In the genomic region with DNA sequence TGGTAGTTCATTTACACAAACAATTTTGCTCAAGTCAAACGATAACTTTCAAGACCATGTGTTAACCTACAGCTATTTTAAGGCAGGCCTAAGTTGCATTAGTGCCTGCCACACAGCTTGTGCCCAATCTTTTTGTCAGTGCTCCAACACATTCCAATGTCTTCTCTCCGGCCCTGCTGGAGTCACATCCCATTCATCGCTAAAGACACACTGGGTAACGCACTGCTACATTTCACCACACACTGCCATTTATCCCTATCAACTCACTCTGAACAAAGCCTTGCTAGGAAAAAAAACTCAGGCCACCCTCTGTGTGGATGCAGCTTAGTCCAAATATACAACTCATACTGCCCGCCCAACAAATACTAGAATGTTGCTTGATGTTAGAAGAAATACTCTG, we compare ENCODE assay signal across 17 mouse cellular contexts. TPM values are rescaled to one million over a fixed set of nuclear protein-coding genes. Genes with fewer than 3 reads are reported as not detected.
A peak's percentile ranks its signal among the peaks of the same experiment; 100 is the strongest.
DNase-seq lines count a peak whose midpoint lies in the region; ATAC-seq and TF ChIP-seq lines count a peak whose summit lies in the region.
"Had no signal": no experiment of that assay in that cellular context is flagged by ENCODE, and none has a peak within 500 bp of the region (broad histone marks: within the 10 kb centered on the region; RNA-seq: fewer than 3 reads in every experiment).

No protein-coding gene starts in this region.

- 14% methylated on average over 5 of the region's 5 CpGs for WGBS in heart, adult 2 months
- 71% methylated on average over 5 of the region's 5 CpGs for WGBS in neural tube, embryonic 14.5 days
- 63% methylated on average over 5 of the region's 5 CpGs for WGBS in neural tube, embryonic 15.5 days
- 23% methylated on average over 5 of the region's 5 CpGs for WGBS in heart, embryonic 14.5 days

- H3K4me1 ChIP-seq in heart, adult 2 months (ENCODE audit: control insufficient read depth, insufficient read depth, low read length), result peaks cover 29% of the 10 kb centered on the region
- no peaks in the 10 kb centered on the region for H3K4me1 ChIP-seq in neural tube, embryonic 14.5 days (ENCODE audit: control insufficient read depth, insufficient read depth, low read length)
- H3K4me1 ChIP-seq in neural tube, embryonic 15.5 days, result peaks cover 10% of the 10 kb centered on the region
- peaks cover 15 to 46% of the 10 kb centered on the region in 2 experiments for H3K4me1 ChIP-seq in heart, embryonic 14.5 days (ENCODE audit: control insufficient read depth in 2 of 2, insufficient read depth in 2 of 2, low read length in 2 of 2)

- H3K27me3 ChIP-seq in heart, adult 2 months (ENCODE audit: control insufficient read depth, insufficient read depth, low read length), result no peaks in the 10 kb centered on the region
- H3K27me3 ChIP-seq in neural tube, embryonic 14.5 days (ENCODE audit: control insufficient read depth, insufficient read depth, low read length), result no peaks in the 10 kb centered on the region
- H3K27me3 ChIP-seq in neural tube, embryonic 15.5 days (replicated peaks), result no peaks in the 10 kb centered on the region
- H3K27me3 ChIP-seq in heart, embryonic 14.5 days (ENCODE audit: control insufficient read depth, insufficient read depth, low read length), result no peaks in the 10 kb centered on the region
- H3K27me3 ChIP-seq: Patski had no signal

- TF ChIP-seq CTCF in heart, adult 2 months (IDR thresholded peaks at IDR 0.05), result no peak

- no peak overlapping the region for H3K4me3 ChIP-seq in heart, adult 2 months
- no peak overlapping the region for H3K4me3 ChIP-seq in neural tube, embryonic 14.5 days (ENCODE audit: low read depth, low read length)
- no peak overlapping the region for H3K4me3 ChIP-seq in neural tube, embryonic 15.5 days (replicated peaks)
- no peak overlapping the region for H3K4me3 ChIP-seq in heart, embryonic 14.5 days (ENCODE audit: control insufficient read depth in 1 of 2, insufficient read depth in 1 of 2, low read depth in 1 of 2, low read length in 2 of 2)

- no peak overlapping the region for H3K4me2 ChIP-seq in neural tube, embryonic 14.5 days (ENCODE audit: low read depth, low read length)
- no peak overlapping the region for H3K4me2 ChIP-seq in neural tube, embryonic 15.5 days
- H3K4me2 ChIP-seq in heart, embryonic 14.5 days (ENCODE audit: low read length), result peak overlapping the region; percentile 53

- 0 out of 2 replicates have a peak, but pooled peaks have one; percentile 17 for ATAC-seq in neural tube, embryonic 14.5 days (ENCODE audit: low read depth)
- no peak for ATAC-seq in neural tube, embryonic 15.5 days (ENCODE audit: low FRiP score)
- peak; percentile 80 for ATAC-seq in heart, embryonic 14.5 days (ENCODE audit: insufficient number of reproducible peaks, insufficient read depth, low FRiP score, low read depth)
- ATAC-seq in erythroid progenitor cell, adult 5-6 weeks (replicated peaks; ENCODE audit: low FRiP score, poor library complexity, severe bottlenecking), result no peak
- ATAC-seq: forebrain, embryonic 16.5 days; midbrain, embryonic 16.5 days had no signal

- peaks cover 10% of the 10 kb centered on the region for H3K79me2 ChIP-seq in heart, adult 2 months (replicated peaks; ENCODE audit: control insufficient read depth, insufficient read depth, low read length)

- peak in 1 of 2 experiments; percentile 70 for DNase-seq in heart, adult 2 months
- no peak for DNase-seq in heart, postnatal 36 days
- DNase-seq in left cerebral cortex, adult 9 months (ENCODE audit: low spot score in 2 of 2), result no peak
- DNase-seq: adrenal gland, postnatal 25 days; B cell, adult 2 months; cerebellum, adult 9-11 months; kidney, adult 9 months; layer of hippocampus, postnatal 36 days; liver; lung, postnatal 14 days had no signal

- TF ChIP-seq POLR2A in heart, adult 2 months (IDR thresholded peaks at IDR 0.05; ENCODE audit: insufficient read depth, low read depth, low read length), result peak; percentile 37; the same call in 1 of the 2 replicates

- intact Hi-C loops in heart, adult 2 months (cut with DNase I), result loop anchor here (2.0 kb wide), 1 partner anchor 96 kb away; no protein-coding TSS in a partner anchor
- intact Hi-C loops in heart, postnatal 36 days (cut with DNase I), result no loop called here

- no peaks in the 10 kb centered on the region for H3K9me3 ChIP-seq in neural tube, embryonic 14.5 days (ENCODE audit: control insufficient read depth, low read length)
- H3K9me3 ChIP-seq in neural tube, embryonic 15.5 days (replicated peaks), result no peaks in the 10 kb centered on the region
- H3K9me3 ChIP-seq in heart, embryonic 14.5 days (ENCODE audit: control insufficient read depth, low read length), result no peaks in the 10 kb centered on the region

- peak; percentile 75; the same call in 1 of the 2 replicates for TF ChIP-seq EP300 in heart, adult 2 months (IDR thresholded peaks at IDR 0.05; ENCODE audit: insufficient read depth, low read depth, low read length)

- no peak overlapping the region; the same call in 1 of the 2 replicates for H3K9ac ChIP-seq in heart, adult 2 months (ENCODE audit: low read depth, low read length)
- H3K9ac ChIP-seq in neural tube, embryonic 14.5 days (replicated peaks; ENCODE audit: low read depth, low read length), result no peak overlapping the region
- no peak overlapping the region for H3K9ac ChIP-seq in neural tube, embryonic 15.5 days (replicated peaks)
- H3K9ac ChIP-seq in heart, embryonic 14.5 days (ENCODE audit: low read length), result peak overlapping the region; percentile 54; the same call in 1 of the 2 replicates

- peak overlapping the region; percentile 87 for H3K27ac ChIP-seq in heart, adult 2 months
- H3K27ac ChIP-seq in neural tube, embryonic 14.5 days (ENCODE audit: low read depth, low read length), result no peak overlapping the region
- no peak overlapping the region for H3K27ac ChIP-seq in neural tube, embryonic 15.5 days (replicated peaks)
- peak overlapping the region; percentile 83 to 96 for H3K27ac ChIP-seq in heart, embryonic 14.5 days (replicated peaks in 1 of 2; ENCODE audit: control insufficient read depth in 1 of 2, insufficient read depth in 1 of 2, low read depth in 2 of 2, low read length in 2 of 2)

- H3K36me3 ChIP-seq in heart, adult 2 months (ENCODE audit: control insufficient read depth, insufficient read depth, low read length), result peaks cover 60% of the 10 kb centered on the region
- H3K36me3 ChIP-seq in neural tube, embryonic 14.5 days (ENCODE audit: control insufficient read depth, insufficient read depth, low read length), result no peaks in the 10 kb centered on the region
- H3K36me3 ChIP-seq in neural tube, embryonic 15.5 days, result no peaks in the 10 kb centered on the region
- H3K36me3 ChIP-seq in heart, embryonic 14.5 days (ENCODE audit: control insufficient read depth, insufficient read depth, low read length), result 0 out of 2 replicates have a peak, but pooled peaks cover 6% of the 10 kb centered on the region

RNA-seq across cellular contexts. Expression of gene Sptbn1, which starts 11.5 kb away (rescaled TPM):
- total RNA-seq in heart, adult 2 months (2021), result 100 to 1,000 TPM; 509 to 570 TPM
- polyA plus RNA-seq in heart, adult 2 months (2012; rRNA removed), result 169 and 246 TPM in 2 replicates
- 100 to 1,000 TPM; 527 to 592 TPM for total RNA-seq in heart, postnatal 36 days (2021)
- 201 and 261 TPM in 2 replicates for polyA plus RNA-seq in neural tube, embryonic 14.5 days (2014; fragmentation: Nextera tagmentation; extraction: Ambion mirVana)
- 180 and 181 TPM in 2 replicates for polyA plus RNA-seq in neural tube, embryonic 15.5 days (2015; fragmentation: Nextera tagmentation; extraction: Ambion mirVana)
- polyA plus RNA-seq in heart, embryonic 14.5 days (2014; fragmentation: Nextera tagmentation; extraction: Ambion mirVana), result 209 and 215 TPM in 2 replicates
- total RNA-seq in erythroid progenitor cell, adult 5-6 weeks (2015; ENCODE audit: low replicate concordance), result 16.6 and 23.5 TPM in 2 replicates
- total RNA-seq in erythroid progenitor cell, adult 5-6 weeks (2017; ENCODE audit: low replicate concordance), result 13.2 and 14.6 TPM in 2 replicates

Comparison
In these comparisons a context has a peak if more than half of its experiments do, and no peak if none do; other contexts are left out.
1. ATAC-seq: peak in neural tube, embryonic 14.5 days (single experiment) and heart, embryonic 14.5 days (single experiment); none in neural tube, embryonic 15.5 days (single experiment) and erythroid progenitor cell, adult 5-6 weeks (single experiment).
2. H3K27ac ChIP-seq: peak in heart, adult 2 months (single experiment) and heart, embryonic 14.5 days (2 of 2); none in neural tube, embryonic 14.5 days (single experiment) and neural tube, embryonic 15.5 days (single experiment).